Comparison of ENCODE assay signal across 9 mouse cellular contexts in the genomic region with DNA sequence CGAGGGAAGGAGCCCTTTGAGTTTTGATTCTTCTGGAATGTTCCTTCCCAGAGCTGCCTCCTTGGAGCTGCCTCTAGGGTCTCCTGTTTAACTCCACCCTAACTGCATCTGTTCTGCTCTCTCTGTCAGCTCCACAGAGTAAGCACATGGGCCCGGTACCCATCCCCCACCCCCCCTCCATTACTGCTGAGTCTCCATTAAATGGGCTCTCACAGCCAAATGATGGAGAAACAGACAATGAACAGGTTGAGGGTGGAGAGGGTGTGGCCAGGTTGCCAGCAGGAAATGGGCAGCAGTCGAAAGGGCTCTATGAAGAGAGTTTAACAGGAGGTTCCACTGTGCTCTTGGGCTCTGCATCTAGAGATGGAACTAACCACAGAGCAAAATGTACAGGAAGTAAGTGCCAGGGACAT. TPM values are rescaled to one million over a fixed set of nuclear protein-coding genes. Genes with fewer than 3 reads are reported as not detected.
DNase-seq lines count a peak whose midpoint lies in the region; ATAC-seq and TF ChIP-seq lines count a peak whose summit lies in the region.
"Had no signal": no experiment of that assay in that cellular context is flagged by ENCODE, and none has a peak within 500 bp of the region (broad histone marks: within the 10 kb centered on the region; RNA-seq: fewer than 3 reads in every experiment).

No protein-coding gene starts in this region.

- H3K9me3 ChIP-seq in heart, postnatal 0 days (replicated peaks; ENCODE audit: control insufficient read depth, low read length): no peaks in the 10 kb centered on the region
- H3K9me3 ChIP-seq in ES-Bruce4 (replicated peaks; ENCODE audit: control insufficient read depth, insufficient read depth, low read length, poor library complexity, severe bottlenecking): no peaks in the 10 kb centered on the region
- no peaks in the 10 kb centered on the region for H3K9me3 ChIP-seq in embryonic facial prominence, embryonic 14.5 days (ENCODE audit: control insufficient read depth, low read length)
- H3K9me3 ChIP-seq: hindbrain, embryonic 15.5 days had no signal

- peak; percentile 54; the same call in 1 of the 2 replicates for ATAC-seq in heart, postnatal 0 days (ENCODE audit: insufficient read depth, low read depth)
- ATAC-seq in embryonic facial prominence, embryonic 14.5 days (ENCODE audit: low read depth): no peak
- no peak for ATAC-seq in monocyte, adult 5-6 weeks (replicated peaks; ENCODE audit: insufficient number of reproducible peaks, low FRiP score, low TSS enrichment, poor library complexity, severe bottlenecking)

- H3K4me1 ChIP-seq in heart, postnatal 0 days (ENCODE audit: control insufficient read depth, insufficient read depth): peaks cover 20% of the 10 kb centered on the region
- peaks cover 11% of the 10 kb centered on the region for H3K4me1 ChIP-seq in ES-Bruce4 (ENCODE audit: control insufficient read depth, insufficient read depth, low read length)
- peaks cover 36% of the 10 kb centered on the region for H3K4me1 ChIP-seq in embryonic facial prominence, embryonic 14.5 days (ENCODE audit: control insufficient read depth, insufficient read depth, low read length)

- no peaks in the 10 kb centered on the region for H3K27me3 ChIP-seq in heart, postnatal 0 days (ENCODE audit: control insufficient read depth, insufficient read depth, low read length)
- H3K27me3 ChIP-seq in ES-Bruce4 (ENCODE audit: control insufficient read depth, insufficient read depth, low read length, poor library complexity, severe bottlenecking): no peaks in the 10 kb centered on the region
- H3K27me3 ChIP-seq in embryonic facial prominence, embryonic 14.5 days (replicated peaks; ENCODE audit: control insufficient read depth, insufficient read depth, low read length): no peaks in the 10 kb centered on the region
- H3K27me3 ChIP-seq: hindbrain, embryonic 15.5 days had no signal

- WGBS in heart, postnatal 0 days: 47% methylated on average over 3 of the region's 3 CpGs
- 41% methylated on average over 3 of the region's 3 CpGs for WGBS in embryonic facial prominence, embryonic 14.5 days

- no peak for TF ChIP-seq EP300 in heart, postnatal 0 days (IDR thresholded peaks at IDR 0.05; ENCODE audit: low read depth)
- no peak for TF ChIP-seq EP300 in ES-Bruce4 (IDR thresholded peaks at IDR 0.05; ENCODE audit: insufficient read depth, low read depth, low read length)

- no peak for TF ChIP-seq CTCF in heart, postnatal 0 days (IDR thresholded peaks at IDR 0.05; ENCODE audit: low read depth)
- TF ChIP-seq CTCF in ES-Bruce4 (IDR thresholded peaks at IDR 0.05; ENCODE audit: low read depth, low read length): no peak

- H3K4me2 ChIP-seq in heart, postnatal 0 days (ENCODE audit: low read depth, low read length): no peak overlapping the region
- no peak overlapping the region for H3K4me2 ChIP-seq in embryonic facial prominence, embryonic 14.5 days (ENCODE audit: low read depth, low read length)
- H3K4me2 ChIP-seq: hindbrain, embryonic 15.5 days had no signal

- no peaks in the 10 kb centered on the region for H3K36me3 ChIP-seq in heart, postnatal 0 days (replicated peaks; ENCODE audit: control insufficient read depth, insufficient read depth, low read length)
- no peaks in the 10 kb centered on the region for H3K36me3 ChIP-seq in ES-Bruce4 (ENCODE audit: control insufficient read depth, insufficient read depth, low read length, poor library complexity, severe bottlenecking)
- no peaks in the 10 kb centered on the region for H3K36me3 ChIP-seq in embryonic facial prominence, embryonic 14.5 days (ENCODE audit: control insufficient read depth, insufficient read depth, low read length)
- H3K36me3 ChIP-seq: hindbrain, embryonic 15.5 days had no signal

- no peak overlapping the region for H3K9ac ChIP-seq in heart, postnatal 0 days (replicated peaks; ENCODE audit: low read depth, low read length)
- H3K9ac ChIP-seq in ES-Bruce4 (ENCODE audit: low read depth, poor library complexity, severe bottlenecking): peak overlapping the region; percentile 48; the same call in 1 of the 2 replicates
- H3K9ac ChIP-seq in embryonic facial prominence, embryonic 14.5 days (ENCODE audit: low read depth, low read length): no peak overlapping the region
- H3K9ac ChIP-seq: hindbrain, embryonic 15.5 days had no signal

- no peak for TF ChIP-seq POLR2A in ES-Bruce4 (IDR thresholded peaks at IDR 0.05; ENCODE audit: insufficient read depth, low read length)

- intact Hi-C loops in heart, postnatal 25 days (cut with DNase I): no loop called here

- peak overlapping the region; percentile 22; the same call in 1 of the 2 replicates for H3K27ac ChIP-seq in heart, postnatal 0 days (ENCODE audit: low read depth)
- H3K27ac ChIP-seq in ES-Bruce4 (ENCODE audit: insufficient read depth, low read length): peak overlapping the region; percentile 74
- peak overlapping the region; percentile 22 for H3K27ac ChIP-seq in embryonic facial prominence, embryonic 14.5 days (replicated peaks; ENCODE audit: low read depth, low read length)
- H3K27ac ChIP-seq: hindbrain, embryonic 15.5 days had no signal

- DNase-seq in heart, postnatal 0 days (ENCODE audit: low spot score): peak; percentile 10
- DNase-seq in heart, postnatal 25 days (ENCODE audit: low spot score): no peak
- peak; percentile 60 for DNase-seq in embryonic facial prominence, embryonic 14.5 days (ENCODE audit: low spot score)
- peak; percentile 77 for DNase-seq in naive thymus-derived CD4-positive, alpha-beta T cell, adult 2 months (ENCODE audit: low read depth)
- no peak for DNase-seq in urinary bladder, postnatal 4 days (ENCODE audit: low spot score in 2 of 2)
- DNase-seq in frontal cortex, postnatal 14 days (ENCODE audit: low spot score in 2 of 2): no peak

- no peak overlapping the region for H3K4me3 ChIP-seq in heart, postnatal 0 days (ENCODE audit: low read depth, low read length)
- H3K4me3 ChIP-seq in ES-Bruce4 (ENCODE audit: low read depth, low read length): 0 out of 2 replicates have a peak overlapping the region, but pooled peaks have one; percentile 2
- no peak overlapping the region for H3K4me3 ChIP-seq in embryonic facial prominence, embryonic 14.5 days (ENCODE audit: low read depth, low read length)
- H3K4me3 ChIP-seq: hindbrain, embryonic 15.5 days had no signal

RNA-seq across cellular contexts. Expression of gene Ssbp3, which starts 41.0 kb away (rescaled TPM):
- 35.6 and 41.1 TPM in 2 replicates for total RNA-seq in heart, postnatal 0 days (2014; rRNA removed; ENCODE audit: low replicate concordance)
- 25.9 and 29.0 TPM in 2 replicates for polyA plus RNA-seq in heart, postnatal 0 days (2015; fragmentation: Nextera tagmentation; extraction: Ambion mirVana)
- total RNA-seq in heart, postnatal 25 days (2021): 10 to 100 TPM; 41.6 to 45.0 TPM
- polyA plus RNA-seq in ES-Bruce4 (2011; ENCODE audit: insufficient read depth, insufficient read length, low read depth, missing spikeins): 245 and 248 TPM in 2 replicates
- 72.9 and 88.2 TPM in 2 replicates for polyA plus RNA-seq in embryonic facial prominence, embryonic 14.5 days (2014; fragmentation: Nextera tagmentation; extraction: Ambion mirVana)
- 14.3 to 22.7 TPM (median 19.5 TPM) in 3 replicates for total RNA-seq in monocyte, adult 5-6 weeks (2017)

Comparison
In these comparisons a context has a peak if more than half of its experiments do, and no peak if none do; other contexts are left out.
1. DNase-seq: peak in heart, postnatal 0 days (single experiment), embryonic facial prominence, embryonic 14.5 days (single experiment) and naive thymus-derived CD4-positive, alpha-beta T cell, adult 2 months (single experiment); none in heart, postnatal 25 days (single experiment), urinary bladder, postnatal 4 days (0 of 2) and frontal cortex, postnatal 14 days (0 of 2).
2. H3K27ac ChIP-seq: peak in every context shown above with its lines; median percentile 74 in ES-Bruce4; 22 in heart, postnatal 0 days; 22 in embryonic facial prominence, embryonic 14.5 days.